Mouse (Mus musculus): ENCODE measurements at regions not wholly inside any gene's neighbourhood (a gene's known extent, or its start where the extent isn't known, plus 50 kb on each side); places are given as distances from the start of the nearest gene placed in this dataset.
"Not testable (repeated sequence)": the region's sequence is repeated elsewhere in the genome, so short reads cannot be mapped to it uniquely, and the experiment has no call there.

- not testable (repeated sequence) for DNase-seq
Measured at GRCm38 (mm10) chr1:157622156-157622555, 115.6 kb downstream of the Sec16b start.

DNA sequence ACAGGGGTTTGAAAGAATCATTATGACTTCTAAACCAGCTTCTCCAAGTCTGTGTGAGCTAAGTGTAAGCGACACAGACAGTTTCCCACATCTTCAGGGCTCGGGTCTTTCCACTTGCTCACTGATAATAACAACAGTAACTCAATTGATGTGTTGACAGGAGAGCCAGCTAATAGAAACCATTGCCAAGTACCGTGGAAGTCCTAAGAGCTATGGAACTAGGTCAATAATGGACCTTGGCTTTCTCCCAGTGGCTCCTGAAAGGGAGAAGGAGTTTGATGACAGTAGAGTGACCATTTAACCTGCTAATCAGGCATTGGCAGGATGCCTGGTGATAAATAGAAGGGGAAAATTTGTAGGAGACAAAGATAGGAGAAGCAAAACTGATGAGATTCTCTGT is 126.1 kb downstream of the Sec16b start:
- DNase-seq: peak; percentile 9

- DNase-seq: no peak
Measured at GRCm38 (mm10) chr1:157633470-157633869, 126.9 kb downstream of the Sec16b start.

GRCm38 (mm10) chr1:157635776-157636175 is 129.2 kb downstream of the Sec16b start:
- DNase-seq: no peak

DNA sequence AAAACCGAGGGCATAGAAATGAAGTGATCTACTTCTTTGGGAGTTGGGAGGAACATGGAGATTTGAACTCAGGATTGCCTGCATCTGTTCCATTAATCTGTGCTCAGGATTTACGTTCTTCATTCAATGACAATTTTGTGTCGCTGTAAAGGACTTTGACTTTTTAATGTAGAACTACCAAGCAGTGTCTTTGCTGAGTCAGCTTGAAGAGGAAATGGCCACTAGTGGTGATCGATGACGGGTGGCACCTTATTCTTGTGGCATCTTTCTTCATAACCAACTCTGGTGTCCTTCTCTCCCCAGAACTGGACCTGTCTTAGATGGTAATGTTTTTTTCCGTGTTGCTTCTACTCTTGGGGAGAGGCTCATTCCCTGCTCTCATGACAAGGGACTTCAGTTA is 137.0 kb downstream of the Sec16b start:
- no peak for DNase-seq

GRCm38 (mm10) chr1:157645682-157646421 is 139.3 kb downstream of the Sec16b start:
- no peak for DNase-seq

- DNase-seq: no peak
Measured at GRCm38 (mm10) chr1:157655446-157655845, 148.9 kb downstream of the Sec16b start.

- no peak for DNase-seq
Measured at GRCm38 (mm10) chr1:157669626-157670025, 163.1 kb downstream of the Sec16b start.

DNA sequence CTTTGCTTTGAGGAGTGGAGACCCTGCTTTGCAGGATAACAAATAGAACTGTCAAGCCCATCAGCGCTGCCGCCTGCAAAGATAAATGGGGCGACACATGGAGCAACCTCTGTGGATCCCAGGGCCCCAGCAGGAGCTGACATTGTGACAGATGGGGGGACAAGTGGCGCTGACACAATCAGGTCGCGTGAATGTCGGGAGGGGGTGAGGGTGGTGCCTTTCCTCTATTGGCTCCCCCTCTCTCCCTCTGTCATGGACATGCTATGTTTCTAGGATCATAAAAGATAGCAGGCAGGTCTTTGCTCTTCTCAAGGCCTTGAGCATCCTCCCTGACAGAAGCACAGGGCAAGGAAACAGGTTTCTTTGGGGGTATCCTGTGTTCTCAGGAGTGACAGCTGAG is 177.8 kb downstream of the Sec16b start:
- peak; percentile 74 for DNase-seq

GRCm38 (mm10) chr1:157695198-157695597 is 188.7 kb downstream of the Sec16b start:
- no peak for DNase-seq

DNA sequence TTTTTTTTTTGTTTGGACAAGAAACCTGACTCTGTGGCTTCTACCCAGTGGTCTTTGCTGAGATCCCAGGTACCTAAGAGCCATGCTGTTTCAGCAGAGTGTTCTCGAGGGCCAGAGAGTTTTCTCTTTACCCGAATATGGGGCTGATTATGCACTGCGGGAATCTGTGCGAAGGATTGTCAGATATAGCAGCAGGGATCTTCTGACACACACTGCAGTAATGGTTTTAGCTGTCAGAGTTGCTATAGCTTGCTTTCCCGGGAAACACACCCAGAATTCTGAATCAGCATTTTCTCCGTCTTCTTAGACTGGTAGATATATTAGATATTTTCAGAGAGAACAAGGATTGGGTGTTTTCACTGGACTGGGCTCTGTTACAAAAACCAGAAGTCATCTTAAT is 197.1 kb downstream of the Sec16b start:
- DNase-seq: no peak

GRCm38 (mm10) chr1:157705364-157705763 is 198.8 kb downstream of the Sec16b start:
- no peak for DNase-seq

DNA sequence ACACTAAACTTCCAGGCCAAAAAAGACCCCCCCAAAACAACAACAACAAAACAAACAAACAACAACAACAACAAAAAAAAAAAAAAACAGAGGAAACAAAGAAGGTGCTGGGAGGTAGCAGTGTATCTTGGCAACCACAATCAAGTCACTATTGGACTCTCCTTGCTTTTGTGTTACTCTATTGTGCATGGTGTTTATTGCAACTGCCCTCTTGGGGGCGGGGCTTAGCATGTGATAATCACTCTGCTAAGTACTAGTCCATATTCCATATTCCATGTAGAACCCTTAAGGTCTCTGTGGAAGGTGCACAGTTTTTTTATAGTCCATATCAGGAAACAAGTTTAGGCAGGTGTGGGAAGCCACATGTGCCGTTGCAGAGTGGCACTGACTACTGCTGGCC is 200.7 kb downstream of the Sec16b start:
- DNase-seq: no peak

DNA sequence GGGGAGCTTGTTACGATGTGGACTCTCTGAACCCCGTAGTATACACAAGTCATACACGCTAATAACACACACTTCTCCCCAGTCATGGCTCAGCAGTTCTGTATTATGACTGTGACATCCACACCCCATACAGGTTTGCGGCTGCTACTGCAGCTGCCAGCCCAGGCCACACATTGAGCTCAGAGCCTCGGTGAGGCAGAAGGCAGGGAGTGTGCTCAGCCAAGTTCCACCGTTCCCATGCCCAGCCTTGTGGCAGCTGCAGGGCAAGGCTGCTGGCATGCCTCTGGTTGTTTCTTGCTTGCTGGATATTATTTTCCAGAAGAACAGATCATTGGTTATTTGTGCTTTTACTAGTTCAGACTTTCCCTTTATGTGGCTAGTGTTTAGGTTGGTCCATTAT is 202.6 kb downstream of the Sec16b start:
- DNase-seq: no peak

- no peak for DNase-seq
Measured at GRCm38 (mm10) chr1:157710870-157711269, 204.3 kb downstream of the Sec16b start.

GRCm38 (mm10) chr1:157712519-157712918 is 206.0 kb downstream of the Sec16b start:
- no peak for DNase-seq

GRCm38 (mm10) chr1:157713851-157714250 is 207.3 kb downstream of the Sec16b start:
- no peak for DNase-seq

DNA sequence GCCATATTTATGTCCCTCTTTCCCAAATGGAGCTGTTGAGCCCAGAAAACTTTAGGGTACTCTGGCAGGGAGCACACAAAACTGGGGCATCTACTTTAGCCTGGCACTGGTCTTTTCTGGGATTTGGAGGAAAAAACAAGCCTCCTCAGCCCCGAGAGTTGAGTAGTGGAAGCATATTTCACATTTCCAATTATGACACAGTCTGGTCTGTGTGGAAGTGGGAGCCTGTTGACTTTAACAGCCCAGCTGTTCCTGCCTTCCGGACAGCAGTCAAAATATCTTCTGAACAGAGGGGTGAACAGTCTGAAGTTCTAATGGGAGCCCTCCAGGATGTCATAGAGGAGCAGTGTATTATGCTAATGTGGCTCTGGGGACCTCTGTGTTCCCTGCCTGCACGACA is 209.1 kb downstream of the Sec16b start:
- DNase-seq: no peak

- DNase-seq: no peak
Measured at GRCm38 (mm10) chr1:157717131-157717530, 210.6 kb downstream of the Sec16b start.

DNA sequence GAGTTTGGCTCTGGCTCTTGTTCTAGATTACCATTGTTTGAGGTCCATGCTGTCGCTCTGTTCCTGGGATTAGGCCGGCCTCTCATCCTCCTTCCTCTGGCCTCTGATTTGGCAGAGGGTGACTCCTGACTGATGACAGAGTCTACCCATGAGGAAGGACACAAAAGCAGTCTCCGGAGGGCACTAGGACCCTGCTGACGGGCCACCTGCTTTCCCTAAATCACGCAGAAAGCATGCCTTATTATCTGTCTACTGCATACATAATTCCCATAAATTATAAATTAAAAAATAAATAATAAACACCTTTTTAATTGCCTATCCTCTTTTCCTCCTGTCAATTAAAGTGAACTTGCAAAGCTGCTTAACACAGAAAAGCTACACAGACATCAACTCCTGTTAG is 215.4 kb downstream of the Sec16b start:
- DNase-seq: no peak

DNA sequence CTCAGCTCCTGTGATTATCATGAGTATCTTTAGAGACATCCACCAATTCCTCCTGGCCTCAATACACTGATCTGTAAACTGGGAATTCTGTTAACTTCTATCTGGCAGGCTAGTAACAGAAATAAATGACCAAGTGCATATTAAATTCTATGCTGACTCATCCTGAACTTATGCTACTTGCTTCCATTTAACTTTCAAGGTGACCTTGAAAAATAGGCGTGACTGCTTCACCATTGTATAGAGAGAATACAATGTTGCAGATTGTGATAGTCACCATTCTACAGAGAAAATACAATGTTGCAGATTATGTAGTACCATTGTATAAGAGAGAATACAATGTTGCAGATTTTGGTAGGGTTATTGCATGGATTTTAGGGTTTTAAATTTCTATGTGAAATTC is 224.6 kb downstream of the Sec16b start:
- no peak for DNase-seq

- DNase-seq: peak; percentile 75
Measured at GRCm38 (mm10) chr1:157740725-157741665, 234.5 kb downstream of the Sec16b start.

- peak; percentile 87 for DNase-seq
Measured at GRCm38 (mm10) chr1:157745611-157746010, 239.1 kb downstream of the Sec16b start.

Data from retina, postnatal 1 day (tissue).